Mouse (Mus musculus) CD8-positive naive resting alpha-beta T cell, adult 2 months (primary cell): ENCODE data around the gene Ptcra.

Experiments
- DNase-seq, 2 experiments: peaks; one replicate each; pipeline ENCODE4 v3.0.0; 2022; ENCODE audit warnings: low read depth in 2 of 2, low spot score in 2 of 2

The Ptcra gene

GRCm38 (mm10) chr17:46725731-46726645 is 37.5 kb downstream of the Ptcra start:
- no peak for DNase-seq

DNA sequence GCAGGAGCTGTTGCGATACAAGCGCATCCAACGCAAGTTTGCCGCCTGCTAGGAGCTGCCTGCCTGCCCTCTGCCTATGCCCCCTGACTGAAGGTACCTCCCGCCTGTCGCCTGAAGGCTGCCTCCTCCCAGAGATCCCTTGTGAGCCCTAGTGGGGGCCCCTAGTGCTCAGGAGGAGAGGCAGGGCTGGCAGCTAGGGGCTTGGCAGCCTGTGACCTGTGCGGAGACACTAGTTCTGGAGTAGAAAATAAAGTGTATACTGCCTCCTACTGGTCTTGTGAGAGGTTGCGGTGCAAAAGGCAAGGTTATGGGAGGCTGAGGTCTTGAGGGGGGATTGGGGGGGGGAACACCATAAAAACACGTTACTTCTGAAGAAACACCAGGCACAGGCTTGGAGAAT is 38.2 kb downstream of the Ptcra start:
- DNase-seq, result peak; percentile 27 to 51

DNA sequence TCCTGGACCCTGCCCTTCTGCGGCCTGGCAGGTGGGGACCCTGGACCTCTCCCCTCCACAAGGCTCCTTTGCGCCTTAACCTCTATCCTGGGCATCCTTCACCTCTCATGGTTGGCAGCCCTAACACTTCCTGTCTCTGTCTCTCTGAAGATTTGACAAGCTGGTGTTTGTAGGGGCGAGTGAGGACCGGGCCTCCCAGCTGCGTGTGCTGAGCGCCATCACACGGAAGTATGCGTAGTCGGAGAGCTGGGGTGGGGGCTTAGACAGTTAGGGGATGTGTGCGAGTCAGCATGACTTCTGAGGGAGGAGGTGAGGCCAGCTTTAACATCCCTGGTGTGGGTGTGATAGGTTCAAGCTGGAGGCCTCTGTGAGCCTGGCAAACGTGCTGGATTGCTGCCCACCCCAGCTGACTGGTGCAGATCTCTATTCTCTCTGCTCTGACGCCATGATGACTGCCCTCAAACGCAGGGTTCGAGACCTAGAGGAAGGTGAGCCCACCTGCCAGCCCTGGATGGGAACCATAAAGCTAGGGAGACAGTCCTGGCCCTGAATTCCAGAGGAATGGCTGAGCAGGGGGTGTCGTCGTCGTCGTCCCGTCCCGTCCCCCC is 38.9 kb downstream of the Ptcra start:
- no peak for DNase-seq

GRCm38 (mm10) chr17:46721077-46721476 is 42.4 kb downstream of the Ptcra start:
- no peak for DNase-seq

- DNase-seq, result no peak
These were observed 48.6 kb downstream of the Ptcra start for GRCm38 (mm10) chr17:46714756-46715481.

DNA sequence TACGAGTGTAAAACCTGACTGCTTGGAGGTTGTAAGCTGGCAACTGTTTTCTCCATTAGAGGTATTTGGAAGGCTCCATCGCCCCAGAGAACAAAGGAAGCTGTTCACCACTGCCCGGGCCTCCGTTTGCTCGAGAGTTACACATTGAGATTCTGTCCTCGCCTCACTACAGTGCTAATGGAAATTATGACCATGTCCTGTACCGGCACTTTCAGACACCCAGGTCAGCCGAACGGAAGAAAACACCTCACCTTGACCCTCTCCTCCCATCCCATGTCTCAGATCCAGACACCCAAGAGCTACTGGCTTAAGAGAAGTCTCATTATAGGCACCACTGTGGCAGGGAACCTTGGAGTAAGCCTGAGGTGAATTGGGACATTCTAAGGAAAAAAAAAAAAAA is 49.7 kb downstream of the Ptcra start:
- DNase-seq, result no peak

DNA sequence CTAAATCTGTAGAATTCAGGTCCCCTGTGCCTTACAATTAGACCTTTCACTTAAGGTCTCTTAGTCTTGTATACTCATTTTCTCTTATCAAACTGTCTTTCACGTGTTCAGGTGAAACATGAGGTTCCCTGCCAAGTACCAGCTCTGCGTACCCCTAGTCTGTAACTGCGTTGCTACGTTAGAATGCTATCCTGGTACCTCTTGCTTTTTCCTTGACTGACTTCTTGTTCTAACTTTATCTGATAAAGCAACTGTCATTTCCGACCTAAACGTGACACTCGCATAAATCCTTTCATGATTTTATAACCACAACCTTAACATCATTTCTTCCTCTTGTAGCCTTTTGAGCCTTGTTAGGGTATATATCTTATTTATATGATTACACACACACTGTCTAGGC is 51.1 kb downstream of the Ptcra start:
- DNase-seq, result no peak

DNA sequence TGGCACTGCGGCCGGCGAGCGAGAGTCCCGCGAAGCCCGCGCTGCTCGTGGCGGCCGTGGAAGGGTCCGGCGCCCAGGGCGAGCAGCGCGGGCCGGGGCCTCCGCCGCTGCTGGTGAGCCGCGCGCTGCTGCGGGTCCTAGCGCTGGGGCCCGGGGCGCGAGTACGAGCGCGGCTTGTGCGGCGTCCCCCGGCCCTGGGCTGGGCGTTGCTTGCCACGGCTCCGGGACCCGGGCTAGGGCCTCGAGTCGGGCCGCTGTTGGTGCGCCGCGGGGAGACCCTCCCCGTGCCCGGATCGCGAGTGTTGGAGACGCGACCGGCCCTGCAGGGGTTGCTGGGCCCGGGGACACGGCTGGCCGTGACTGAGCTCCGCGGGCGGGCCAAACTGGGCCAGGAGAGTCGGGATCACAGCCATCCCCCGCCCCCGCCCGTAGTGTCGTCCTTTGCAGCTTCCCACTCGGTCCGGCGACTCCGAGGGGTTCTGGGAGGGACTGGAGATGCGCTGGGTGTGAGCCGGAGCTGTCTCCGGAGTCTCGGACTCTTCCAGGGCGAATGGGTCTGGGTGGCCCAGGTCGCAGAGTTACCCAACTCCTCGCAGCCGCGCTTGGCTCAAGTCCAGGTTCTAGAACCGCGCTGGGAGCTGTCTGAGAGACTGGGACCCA is 51.8 kb downstream of the Ptcra start:
- no peak for DNase-seq

- DNase-seq, result peak; percentile 88 to 90
These were observed 52.4 kb downstream of the Ptcra start, which contains the start of gene Pex6 for GRCm38 (mm10) chr17:46710959-46711597. Gene Pex6, plus strand, starts transcription at chr17:46711463.

GRCm38 (mm10) chr17:46706375-46707089 is 57.0 kb downstream of the Ptcra start:
- no peak for DNase-seq
